Mouse (Mus musculus) urinary bladder, postnatal 0 days (tissue): Measurements from ENCODE around the gene Pip5kl1. TPM values are rescaled to one million over a fixed set of nuclear protein-coding genes. Genes with fewer than 3 reads are reported as not detected.

Source experiments
- polyA plus RNA-seq: library from polyadenylated mRNA; unstranded; fragments of >200 nt; fragmentation: Nextera tagmentation; extraction: Ambion mirVana; gene quantifications from 2 replicates; pipeline ENCODE4 v1.2.1, GENCODE M21; 2015

Pip5kl1 gene
- polyA plus RNA-seq, result not detected in 2 replicates

DNA sequence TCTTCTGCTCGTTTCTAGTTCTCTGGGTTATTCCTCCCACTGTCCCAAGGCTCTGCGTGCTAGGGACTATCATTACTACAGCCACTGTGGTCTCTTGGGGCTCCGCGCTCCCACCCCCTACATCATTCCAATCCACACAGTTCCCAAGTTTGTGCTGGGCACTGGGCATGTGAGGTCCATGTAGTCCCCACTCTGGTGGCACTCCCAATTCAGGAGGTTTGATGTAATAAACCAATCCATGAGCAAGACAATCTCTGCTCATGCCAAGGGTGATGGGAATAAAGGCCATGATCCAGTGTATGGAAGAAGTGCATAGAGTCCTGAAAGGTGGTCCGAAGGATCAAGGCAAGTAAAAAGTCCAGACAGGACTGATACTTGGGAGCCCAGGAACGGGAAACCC is at the start of gene Pip5kl1:
Pip5kl1 (plus strand) TSS at position 301 of the 400 bp plus-strand sequence.

DNA sequence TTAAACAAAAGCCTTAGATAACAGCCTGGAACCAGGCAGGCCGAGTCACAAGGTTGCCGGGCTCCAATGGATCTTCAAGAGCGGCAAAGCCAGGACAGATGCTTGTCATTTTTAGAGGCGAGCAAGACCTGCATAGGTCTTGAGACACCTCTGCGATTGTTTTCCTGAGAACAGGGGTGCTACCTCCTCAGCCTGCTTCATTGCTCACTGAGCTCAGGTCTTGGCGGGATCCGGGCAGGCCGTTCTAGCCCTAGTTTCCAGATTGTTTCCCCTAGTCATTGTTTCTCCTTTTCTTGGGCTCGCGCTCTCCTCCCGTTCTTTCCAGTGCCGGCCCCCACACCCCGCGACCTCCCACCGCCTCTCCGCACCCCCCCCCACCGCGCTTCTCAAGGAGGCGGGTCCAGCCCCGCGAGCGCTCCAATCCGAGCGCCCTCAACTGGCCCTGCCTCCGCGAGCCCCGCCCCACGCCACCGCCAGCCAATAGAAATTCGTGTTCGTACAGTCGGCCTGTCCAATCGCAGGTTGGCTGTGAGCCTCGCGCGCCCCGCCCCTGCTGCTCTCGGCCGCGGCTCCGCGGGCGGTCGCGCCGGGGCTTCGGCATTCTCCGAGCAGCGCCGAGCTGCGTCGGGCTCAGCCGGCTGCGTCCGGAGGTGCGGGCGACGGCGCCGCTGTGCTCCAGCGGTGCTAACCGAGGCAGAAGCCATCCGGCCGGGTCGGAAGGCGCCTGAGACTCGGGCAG is 39.7 kb upstream of the Pip5kl1 start, which contains the start of gene Fam102a:
Fam102a (plus strand) TSS at position 600 of the 739 bp plus-strand sequence.

DNA sequence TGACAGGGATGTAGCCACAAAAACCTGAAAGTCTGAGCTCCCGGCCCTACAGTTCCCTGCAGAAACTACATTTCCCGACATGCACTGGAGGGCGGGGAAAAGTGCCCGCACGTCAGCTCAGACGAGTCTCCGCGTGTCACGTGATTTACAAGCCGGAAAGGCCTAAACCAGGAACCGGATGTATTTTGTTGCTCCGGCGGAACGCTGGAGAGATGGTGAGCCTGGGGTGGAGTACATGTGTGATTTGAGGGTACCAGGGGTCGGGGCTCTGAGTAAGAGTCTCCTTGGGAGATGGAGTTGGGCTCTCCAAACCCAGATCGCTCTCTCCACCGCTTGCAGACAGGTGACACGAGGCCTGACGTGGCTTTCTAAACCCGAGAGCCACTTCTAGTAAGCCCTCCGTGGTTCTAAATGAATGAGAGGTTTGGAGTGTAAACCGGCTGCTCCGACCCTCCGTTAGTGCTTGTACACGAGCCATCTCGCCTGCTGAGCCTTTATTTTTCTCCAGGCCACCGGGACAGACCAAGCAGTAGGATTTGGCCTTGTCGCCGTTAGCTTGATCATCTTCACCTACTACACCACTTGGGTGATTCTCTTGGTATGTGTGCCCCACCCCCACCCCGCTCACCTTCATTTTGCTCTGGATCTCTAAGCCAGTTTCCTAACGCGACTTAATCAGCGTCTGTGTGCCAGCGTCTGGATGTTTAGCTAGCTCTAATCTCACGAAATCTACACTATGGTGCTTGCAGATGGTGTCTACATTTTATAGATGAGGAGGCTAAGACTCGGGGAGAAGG is 3.7 kb upstream of the Pip5kl1 start, which contains the start of gene Dpm2:
Dpm2 (plus strand) TSS at position 161 of the 797 bp plus-strand sequence.

DNA sequence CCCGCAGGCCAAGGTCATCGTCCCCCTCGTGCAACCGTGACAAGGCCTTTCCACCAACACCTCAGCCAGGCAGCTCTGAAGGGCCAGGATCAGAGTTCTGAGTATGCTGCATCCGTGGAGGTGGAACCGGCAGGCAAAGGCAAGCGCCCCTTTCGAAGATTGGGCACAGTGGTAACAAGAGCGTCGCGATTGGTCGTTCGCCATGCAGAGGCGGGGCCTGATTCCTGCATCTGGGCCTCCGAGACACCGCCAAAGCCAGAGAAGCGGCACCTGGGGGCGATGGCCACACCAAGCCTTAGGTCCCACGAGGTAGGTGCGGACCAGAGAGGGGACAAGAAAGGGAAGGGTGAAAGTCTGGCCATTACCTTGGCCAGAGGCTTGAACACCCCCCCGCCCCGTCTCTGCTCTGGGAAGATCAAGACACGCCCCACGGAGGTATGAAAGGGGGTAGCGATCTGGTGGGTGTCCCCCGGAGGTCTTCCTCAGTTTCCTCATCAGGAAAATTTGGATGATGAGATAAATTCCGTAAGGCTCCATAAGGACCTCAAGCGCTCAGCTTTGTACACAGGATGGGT is 1.1 kb downstream of the Pip5kl1 start, which contains the start of gene 9430097D07Rik:
9430097D07Rik (minus strand) TSS at position 99 of the 575 bp plus-strand sequence.

DNA sequence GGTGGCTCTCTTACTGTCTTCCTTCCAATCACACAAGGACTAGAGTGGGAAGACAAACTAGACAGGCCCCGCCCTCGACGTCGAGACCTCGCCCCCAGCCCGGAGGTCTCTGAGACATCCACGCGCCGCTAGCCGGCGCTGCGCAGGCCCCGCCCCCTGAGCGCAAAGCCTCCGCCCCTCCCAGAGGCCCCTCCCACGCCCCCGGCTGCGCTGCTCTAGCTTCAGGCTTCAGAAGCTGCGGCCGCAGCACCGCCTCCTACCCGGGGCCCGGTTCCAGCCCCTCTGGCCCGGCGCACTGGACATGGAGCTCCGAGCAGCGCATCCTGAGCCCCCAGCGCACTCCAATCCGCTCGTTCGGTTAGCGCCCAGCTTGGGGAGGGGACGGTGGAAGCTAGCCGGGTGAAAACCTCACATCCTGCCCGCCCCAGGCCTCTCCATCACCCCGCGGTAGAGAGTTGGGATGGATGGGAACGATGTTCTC is 12.3 kb downstream of the Pip5kl1 start, which contains the start of gene St6galnac4:
St6galnac4 (plus strand) TSS at position 225 of the 481 bp plus-strand sequence.

DNA sequence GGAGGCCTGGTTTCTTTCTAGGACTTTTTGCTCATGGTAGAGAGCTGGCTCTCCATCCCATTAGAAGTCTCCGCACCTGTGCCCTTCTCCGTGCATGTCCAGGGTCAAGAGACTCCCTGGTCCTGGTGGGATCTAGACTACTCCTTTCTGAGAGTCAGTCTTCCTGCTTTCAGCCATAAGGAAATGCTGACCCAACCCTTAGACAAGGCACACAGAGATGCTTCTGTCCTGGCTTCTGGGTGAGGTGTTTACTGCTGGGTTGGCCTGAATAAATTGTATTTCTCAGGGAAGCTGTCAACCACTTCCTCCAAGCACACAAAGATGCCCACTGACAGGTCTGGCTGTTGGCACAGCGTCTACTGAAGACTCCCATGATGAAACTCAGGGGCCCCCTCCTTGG is 24.8 kb downstream of the Pip5kl1 start, which contains the start of gene St6galnac6:
St6galnac6 (plus strand) TSS at position 301 of the 400 bp plus-strand sequence.

DNA sequence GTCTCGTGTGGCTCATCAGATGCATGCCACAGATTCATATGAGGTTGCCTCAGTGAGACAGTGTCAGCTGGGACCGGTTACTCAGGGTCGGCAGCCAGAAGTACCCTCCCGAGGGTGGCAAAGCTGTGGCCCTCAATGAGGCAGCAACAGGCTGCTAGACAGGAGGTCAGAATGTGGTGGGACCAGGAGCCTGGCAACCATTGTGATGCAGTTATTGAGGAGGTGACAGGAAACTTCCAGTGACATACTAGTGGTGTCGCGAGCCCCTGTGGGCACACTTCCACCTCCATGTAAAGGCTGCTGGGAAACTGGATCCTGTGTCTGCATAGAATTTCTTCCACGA is 46.9 kb downstream of the Pip5kl1 start, which contains the start of gene Ak1:
Ak1 (plus strand) TSS at position 242 of the 343 bp plus-strand sequence.

Other genes starting within 250 kb of the Pip5kl1 start
- 21.8 and 23.1 TPM in 2 replicates for gene Ciz1, start 222.5 kb upstream of the Pip5kl1 start, polyA plus RNA-seq
- gene Dnm1, start 221.5 kb upstream of the Pip5kl1 start, polyA plus RNA-seq, result 10.8 and 12.5 TPM in 2 replicates
- 58.3 and 58.6 TPM in 2 replicates for gene 1110008P14Rik, start 192.9 kb upstream of the Pip5kl1 start, polyA plus RNA-seq
- 2.1 and 9.2 TPM in 2 replicates for gene Lcn2, start 186.5 kb upstream of the Pip5kl1 start, polyA plus RNA-seq
- gene Ptges2, start 178.9 kb upstream of the Pip5kl1 start, polyA plus RNA-seq, result 19.9 and 20.9 TPM in 2 replicates
- gene Naif1, start 124.3 kb upstream of the Pip5kl1 start, polyA plus RNA-seq, result 3.3 and 3.7 TPM in 2 replicates
- 16.0 and 18.5 TPM in 2 replicates for gene Slc25a25, start 123.4 kb upstream of the Pip5kl1 start, polyA plus RNA-seq
- 5.9 and 7.0 TPM in 2 replicates for gene Fam102a, start 39.5 kb upstream of the Pip5kl1 start, polyA plus RNA-seq
- gene Dpm2, start 3.9 kb upstream of the Pip5kl1 start, polyA plus RNA-seq, result 78.8 and 88.0 TPM in 2 replicates
- gene 9430097D07Rik, start 887 bp downstream of the Pip5kl1 start, polyA plus RNA-seq, result not detected in 2 replicates
- gene St6galnac4, start 12.3 kb downstream of the Pip5kl1 start, polyA plus RNA-seq, result 8.2 and 10.1 TPM in 2 replicates
- 19.0 and 19.1 TPM in 2 replicates for gene St6galnac6, start 24.9 kb downstream of the Pip5kl1 start, polyA plus RNA-seq
- gene Ak1, start 47.0 kb downstream of the Pip5kl1 start, polyA plus RNA-seq, result 50.9 and 51.6 TPM in 2 replicates
- gene Eng, start 71.8 kb downstream of the Pip5kl1 start, polyA plus RNA-seq, result 37.8 and 40.2 TPM in 2 replicates
- gene Fpgs, start 129.3 kb downstream of the Pip5kl1 start, polyA plus RNA-seq, result 20.7 and 22.6 TPM in 2 replicates
- gene Cdk9, start 138.3 kb downstream of the Pip5kl1 start, polyA plus RNA-seq, result 52.3 and 52.9 TPM in 2 replicates
- gene Sh2d3c, start 146.3 kb downstream of the Pip5kl1 start, polyA plus RNA-seq, result 6.2 and 6.9 TPM in 2 replicates
- gene 6330409D20Rik, start 166.2 kb downstream of the Pip5kl1 start, polyA plus RNA-seq, result not detected in 2 replicates
- 38.1 and 39.5 TPM in 2 replicates for gene Tor2a, start 182.4 kb downstream of the Pip5kl1 start, polyA plus RNA-seq
- 0.06 TPM in 1 of 2 replicates, not detected in the other for gene Ttc16, start 200.8 kb downstream of the Pip5kl1 start, polyA plus RNA-seq
- 6.1 and 7.4 TPM in 2 replicates for gene Ptrh1, start 201.0 kb downstream of the Pip5kl1 start, polyA plus RNA-seq
- 1.4 and 2.1 TPM in 2 replicates for gene Cfap157, start 209.6 kb downstream of the Pip5kl1 start, polyA plus RNA-seq